8 mouse cellular contexts compared by ENCODE assay signal in the genomic region with DNA sequence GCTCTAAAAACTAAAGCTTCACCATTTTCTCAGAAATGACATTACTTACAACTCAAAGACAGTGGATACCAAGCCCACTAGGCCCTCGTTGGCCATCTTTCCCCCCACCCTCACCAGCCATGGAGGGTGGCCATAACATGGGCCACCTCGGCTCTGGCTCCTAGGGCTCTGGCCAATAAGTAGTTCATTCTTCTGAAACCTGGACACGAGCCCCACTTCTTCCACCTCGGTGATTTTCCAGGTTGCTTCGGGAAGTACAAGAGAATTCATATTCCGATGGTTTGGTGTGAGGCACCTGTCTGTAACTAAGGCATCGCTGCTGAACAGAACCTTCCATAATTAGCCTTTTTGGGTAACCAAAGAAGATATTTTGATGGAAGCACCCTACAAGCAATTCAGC.
DNase-seq lines count a peak whose midpoint lies in the region; ATAC-seq and TF ChIP-seq lines count a peak whose summit lies in the region.

No protein-coding gene starts in this region.

- H3K4me2 ChIP-seq in forebrain, embryonic 11.5 days (ENCODE audit: low read depth, low read length, severe bottlenecking) = peak overlapping the region; percentile 74

- peaks cover 6% of the 10 kb centered on the region for H3K4me1 ChIP-seq in kidney, adult 2 months (ENCODE audit: control insufficient read depth, insufficient read depth, low read length)
- H3K4me1 ChIP-seq in bone marrow, adult 2 months (ENCODE audit: control insufficient read depth, insufficient read depth, low read length) = peaks cover 2% of the 10 kb centered on the region; the same call in 1 of the 2 replicates
- H3K4me1 ChIP-seq in forebrain, embryonic 11.5 days (replicated peaks; ENCODE audit: control insufficient read depth, insufficient read depth, low read length) = peaks cover 5% of the 10 kb centered on the region; the same call in 1 of the 2 replicates
- peaks cover 5% of the 10 kb centered on the region for H3K4me1 ChIP-seq in liver, adult 2 months (ENCODE audit: control insufficient read depth, insufficient read depth, low read length)

- 45% methylated on average over 7 of the region's 7 CpGs for WGBS in kidney, adult 2 months
- WGBS in bone marrow, adult 2 months = 65% methylated on average over 7 of the region's 7 CpGs
- 67% methylated on average over 7 of the region's 7 CpGs for WGBS in forebrain, embryonic 11.5 days
- 68% methylated on average over 7 of the region's 7 CpGs for WGBS in liver, adult 2 months

- TF ChIP-seq POLR2A in kidney, adult 2 months (IDR thresholded peaks at IDR 0.05; ENCODE audit: low read depth, low read length) = no peak
- TF ChIP-seq POLR2A in bone marrow, adult 2 months (IDR thresholded peaks at IDR 0.05; ENCODE audit: borderline replicate concordance, control insufficient read depth, low read depth, low read length) = no peak
- TF ChIP-seq POLR2A in liver, adult 2 months (IDR thresholded peaks at IDR 0.05; ENCODE audit: extremely low read depth, insufficient read depth, low read length) = no peak

- H3K27me3 ChIP-seq in kidney, adult 2 months (replicated peaks; ENCODE audit: control insufficient read depth, insufficient read depth, low read length) = no peaks in the 10 kb centered on the region
- H3K27me3 ChIP-seq in forebrain, embryonic 11.5 days (ENCODE audit: control insufficient read depth, insufficient read depth, low read length) = peaks cover 4% of the 10 kb centered on the region; the same call in 1 of the 2 replicates
- H3K27me3 ChIP-seq in liver, adult 2 months (ENCODE audit: control insufficient read depth, insufficient read depth, low read length) = no peaks in the 10 kb centered on the region

- H3K9ac ChIP-seq in forebrain, embryonic 11.5 days (ENCODE audit: low read length) = peak overlapping the region; percentile 82
- no peak overlapping the region; the same call in 1 of the 2 replicates for H3K9ac ChIP-seq in liver, adult 2 months (ENCODE audit: low read depth, low read length)

- DNase-seq in kidney, adult 2 months = peak; percentile 10
- DNase-seq in kidney, postnatal 10 days = no peak
- DNase-seq in forebrain, embryonic 11.5 days (ENCODE audit: low spot score) = no peak
- DNase-seq in liver, adult 2 months (ENCODE audit: extremely low read depth, low read depth, low spot score) = no peak
- no peak for DNase-seq in urinary bladder, postnatal 14 days (ENCODE audit: low spot score)
- no peak for DNase-seq in embryo, embryonic 10.5 days (ENCODE audit: low spot score)
- DNase-seq in gastrocnemius, adult 8-10 months (ENCODE audit: low spot score in 2 of 2) = no peak

- no peaks in the 10 kb centered on the region for H3K79me2 ChIP-seq in liver, adult 2 months (ENCODE audit: control insufficient read depth, insufficient read depth, low read length)

- TF ChIP-seq CTCF in kidney, adult 2 months (conservative IDR thresholded peaks at IDR 0.05; ENCODE audit: insufficient read depth, insufficient read length, low read depth, low read length) = no peak
- no peak for TF ChIP-seq CTCF in bone marrow, adult 2 months (IDR thresholded peaks at IDR 0.05; ENCODE audit: control insufficient read depth, insufficient read depth, low read length)
- TF ChIP-seq CTCF in liver, adult 2 months (IDR thresholded peaks at IDR 0.05; ENCODE audit: low read depth, low read length) = no peak

- no peak for ATAC-seq in forebrain, embryonic 11.5 days (replicated peaks; ENCODE audit: low FRiP score)

- peak overlapping the region; percentile 86 for H3K4me3 ChIP-seq in kidney, adult 2 months (ENCODE audit: insufficient read depth, low read depth, low read length)
- H3K4me3 ChIP-seq in bone marrow, adult 2 months (replicated peaks; ENCODE audit: control insufficient read depth, low read depth, low read length) = peak overlapping the region; percentile 89
- H3K4me3 ChIP-seq in forebrain, embryonic 11.5 days (ENCODE audit: low read depth, low read length) = peak overlapping the region; percentile 54
- peak overlapping the region; percentile 93; the same call in 1 of the 2 replicates for H3K4me3 ChIP-seq in liver, adult 2 months (ENCODE audit: insufficient read depth, low read depth, low read length)

- no peaks in the 10 kb centered on the region for H3K9me3 ChIP-seq in forebrain, embryonic 11.5 days (ENCODE audit: control insufficient read depth, low read length)

- no peaks in the 10 kb centered on the region for H3K36me3 ChIP-seq in kidney, adult 2 months (ENCODE audit: control insufficient read depth, insufficient read depth, low read length)
- no peaks in the 10 kb centered on the region for H3K36me3 ChIP-seq in forebrain, embryonic 11.5 days (ENCODE audit: control insufficient read depth, insufficient read depth, low read length)
- no peaks in the 10 kb centered on the region for H3K36me3 ChIP-seq in liver, adult 2 months (ENCODE audit: control insufficient read depth, insufficient read depth, low read length)

- H3K27ac ChIP-seq in kidney, adult 2 months (ENCODE audit: insufficient read depth, low read depth, low read length) = no peak overlapping the region
- H3K27ac ChIP-seq in bone marrow, adult 2 months (ENCODE audit: control insufficient read depth, insufficient read depth, low read depth, low read length, poor library complexity) = no peak overlapping the region
- H3K27ac ChIP-seq in forebrain, embryonic 11.5 days (ENCODE audit: low read depth, low read length) = no peak overlapping the region
- H3K27ac ChIP-seq in liver, adult 2 months (replicated peaks; ENCODE audit: insufficient read depth, low read depth, low read length) = no peak overlapping the region
